Mouse (Mus musculus) stomach, postnatal 0 days (tissue): ENCODE results near the gene Cadm4.

Source experiments
- CTCF ChIP-seq: IDR thresholded peaks from 2 replicates; pipeline ENCODE4 v1.5.1; 2016; ENCODE audit warnings: antibody characterized with exemption, low read depth, mild to moderate bottlenecking, moderate library complexity
- EP300 ChIP-seq: optimal IDR thresholded peaks from 2 replicates; pipeline ENCODE3; 2016; ENCODE audit warnings: antibody characterized with exemption

DNA sequence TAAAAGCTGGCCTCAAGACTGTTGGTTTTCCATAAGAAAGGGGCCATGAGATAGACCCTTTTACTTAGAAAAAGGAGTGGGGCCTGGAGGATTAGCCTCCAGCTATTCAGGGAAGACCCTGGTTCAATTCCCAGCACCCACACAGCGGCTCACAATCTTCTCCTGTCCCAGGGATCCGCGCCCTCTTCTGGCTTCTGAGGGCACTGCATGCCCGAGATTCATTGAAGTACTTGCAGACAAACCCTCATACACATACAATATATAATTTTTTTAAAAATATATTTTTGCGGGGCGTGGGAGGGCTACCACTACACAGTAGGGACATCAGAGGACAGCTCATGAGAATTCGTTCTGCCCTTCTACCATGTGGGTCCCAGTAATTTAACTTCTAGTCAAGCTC, 19.1 kb downstream of the Cadm4 start:
- peak; percentile 62 for TF ChIP-seq CTCF
- no peak for TF ChIP-seq EP300
